Mouse (Mus musculus): ENCODE data around the gene Nphp4. TPM values are rescaled to one million over a fixed set of nuclear protein-coding genes. Genes with fewer than 3 reads are reported as not detected.

Gene Nphp4
- polyA plus RNA-seq, 1 experiment, result 2.3 TPM

DNA sequence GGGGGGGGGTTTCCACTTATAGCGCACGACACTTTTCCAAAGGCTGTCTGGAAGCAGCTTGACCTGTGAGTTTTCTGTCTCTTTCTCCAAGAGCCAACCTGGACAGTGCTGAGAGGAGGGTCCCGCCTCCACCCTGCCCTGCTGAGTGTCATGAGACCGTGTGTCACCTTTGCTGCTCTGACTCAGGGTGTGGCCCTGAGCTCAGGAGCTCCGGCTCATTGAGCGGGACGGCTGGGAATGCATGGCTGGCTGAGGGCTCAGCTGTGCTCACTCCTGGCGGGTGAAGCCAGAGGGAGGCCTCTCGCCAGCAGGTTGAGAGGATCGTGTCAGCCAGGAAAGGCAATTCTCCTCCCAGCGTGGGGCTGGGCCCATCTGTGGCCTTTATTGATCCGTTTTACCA lies 97.8 kb downstream of the Nphp4 start:
- H3K27me3 ChIP-seq (ENCODE audit: control insufficient read depth, insufficient read depth, insufficient read length), result no peaks in the 10 kb centered on the region
- no peak overlapping the region for H3ac ChIP-seq (ENCODE audit: control insufficient read depth, insufficient read length)
- H3K4me3 ChIP-seq, result no peak overlapping the region
- H3K79me2 ChIP-seq (ENCODE audit: control insufficient read depth, insufficient read depth), result no peaks in the 10 kb centered on the region
- no peak for TF ChIP-seq CEBPB (IDR thresholded peaks at IDR 0.05; ENCODE audit: insufficient read depth, poor library complexity, severe bottlenecking)
- no peak for TF ChIP-seq TCF3 (IDR thresholded peaks at IDR 0.05; ENCODE audit: insufficient read length, low read depth)
- no peak for TF ChIP-seq POLR2A (IDR thresholded peaks at IDR 0.05; ENCODE audit: insufficient read length, low read depth)
- no peak for TF ChIP-seq MAX (IDR thresholded peaks at IDR 0.05; ENCODE audit: low read depth)
- TF ChIP-seq USF1 (IDR thresholded peaks at IDR 0.05; ENCODE audit: low read depth), result no peak
- TF ChIP-seq MYOD1 (IDR thresholded peaks at IDR 0.05; ENCODE audit: control insufficient read depth in 1 of 3, insufficient read length in 2 of 3, low read depth in 2 of 3), result no peak
- no peak for TF ChIP-seq MYOG (IDR thresholded peaks at IDR 0.05; ENCODE audit: control insufficient read depth in 1 of 3, insufficient read depth in 1 of 3, insufficient read length in 2 of 3, low read depth in 2 of 3)
- no peak for TF ChIP-seq REST (IDR thresholded peaks at IDR 0.05; ENCODE audit: insufficient read depth, insufficient read length)
- TF ChIP-seq TCF12 (IDR thresholded peaks at IDR 0.05; ENCODE audit: insufficient read depth, poor library complexity, severe bottlenecking), result no peak
- no peak for TF ChIP-seq E2F4 (IDR thresholded peaks at IDR 0.05; ENCODE audit: insufficient read depth)
- TF ChIP-seq POLR2AphosphoS2 (IDR thresholded peaks at IDR 0.05; ENCODE audit: insufficient read length, low read depth), result no peak
- TF ChIP-seq SRF (IDR thresholded peaks at IDR 0.05; ENCODE audit: control insufficient read depth, insufficient read length, low read depth), result no peak
- no peaks in the 10 kb centered on the region for H3K36me3 ChIP-seq (ENCODE audit: control insufficient read depth, insufficient read depth)
- H3K4me2 ChIP-seq (ENCODE audit: low read depth), result no peak overlapping the region

GRCm38 (mm10) chr4:152576826-152577225 lies 100.3 kb downstream of the Nphp4 start:
- Histone ChIP-seq H3K36me3 (ENCODE audit: control insufficient read depth, insufficient read depth) (no peaks in the 10 kb centered on the region), H3K4me3 (no peak overlapping the region), H3K79me2 (ENCODE audit: control insufficient read depth, insufficient read depth) (no peaks in the 10 kb centered on the region), H3ac (ENCODE audit: control insufficient read depth, insufficient read length) (no peak overlapping the region), H3K27me3 (ENCODE audit: control insufficient read depth, insufficient read depth, insufficient read length) (no peaks in the 10 kb centered on the region), H3K4me2 (ENCODE audit: low read depth) (no peak overlapping the region)
- no peak for TF ChIP-seq CEBPB (IDR thresholded peaks at IDR 0.05; ENCODE audit: insufficient read depth, poor library complexity, severe bottlenecking)
- TF ChIP-seq TCF12 (IDR thresholded peaks at IDR 0.05; ENCODE audit: insufficient read depth, poor library complexity, severe bottlenecking), result no peak
- no peak for TF ChIP-seq TCF3 (IDR thresholded peaks at IDR 0.05; ENCODE audit: insufficient read length, low read depth)
- TF ChIP-seq REST (IDR thresholded peaks at IDR 0.05; ENCODE audit: insufficient read depth, insufficient read length), result no peak
- TF ChIP-seq USF1 (IDR thresholded peaks at IDR 0.05; ENCODE audit: low read depth), result no peak
- TF ChIP-seq SRF (IDR thresholded peaks at IDR 0.05; ENCODE audit: control insufficient read depth, insufficient read length, low read depth), result no peak
- no peak for TF ChIP-seq POLR2AphosphoS2 (IDR thresholded peaks at IDR 0.05; ENCODE audit: insufficient read length, low read depth)
- no peak for TF ChIP-seq MYOG (IDR thresholded peaks at IDR 0.05; ENCODE audit: control insufficient read depth in 1 of 3, insufficient read depth in 1 of 3, insufficient read length in 2 of 3, low read depth in 2 of 3)
- no peak for TF ChIP-seq MYOD1 (IDR thresholded peaks at IDR 0.05; ENCODE audit: control insufficient read depth in 1 of 3, insufficient read length in 2 of 3, low read depth in 2 of 3)
- TF ChIP-seq MAX (IDR thresholded peaks at IDR 0.05; ENCODE audit: low read depth), result no peak
- no peak for TF ChIP-seq POLR2A (IDR thresholded peaks at IDR 0.05; ENCODE audit: insufficient read length, low read depth)
- no peak for TF ChIP-seq E2F4 (IDR thresholded peaks at IDR 0.05; ENCODE audit: insufficient read depth)

DNA sequence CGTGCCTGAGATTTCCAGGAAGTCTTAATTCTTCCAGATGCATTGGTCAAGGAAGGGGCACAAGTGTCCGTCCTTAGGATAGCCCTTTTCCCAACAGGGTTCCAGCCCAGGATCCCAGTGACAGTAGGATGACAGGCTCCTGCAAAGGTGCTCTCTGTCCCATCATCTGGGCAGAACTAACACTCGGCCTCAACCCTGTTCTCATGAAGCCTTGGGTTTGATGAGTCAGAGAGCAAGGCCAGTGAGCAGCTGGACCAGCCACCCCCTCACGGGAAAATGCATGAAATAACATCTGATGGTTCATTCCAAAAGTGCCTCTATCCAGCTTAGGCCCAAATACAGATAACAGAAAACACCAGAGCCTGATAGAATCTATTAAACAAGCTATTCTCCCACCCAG lies 103.5 kb downstream of the Nphp4 start:
- H3K4me2 ChIP-seq (ENCODE audit: low read depth), result no peak overlapping the region
- no peaks in the 10 kb centered on the region for H3K79me2 ChIP-seq (ENCODE audit: control insufficient read depth, insufficient read depth)
- H3ac ChIP-seq (ENCODE audit: control insufficient read depth, insufficient read length), result no peak overlapping the region
- TF ChIP-seq REST (IDR thresholded peaks at IDR 0.05; ENCODE audit: insufficient read depth, insufficient read length), result no peak
- TF ChIP-seq POLR2AphosphoS2 (IDR thresholded peaks at IDR 0.05; ENCODE audit: insufficient read length, low read depth), result no peak
- TF ChIP-seq CEBPB (IDR thresholded peaks at IDR 0.05; ENCODE audit: insufficient read depth, poor library complexity, severe bottlenecking), result no peak
- TF ChIP-seq POLR2A (IDR thresholded peaks at IDR 0.05; ENCODE audit: insufficient read length, low read depth), result no peak
- TF ChIP-seq E2F4 (IDR thresholded peaks at IDR 0.05; ENCODE audit: insufficient read depth), result no peak
- no peak for TF ChIP-seq MYOG (IDR thresholded peaks at IDR 0.05; ENCODE audit: control insufficient read depth in 1 of 3, insufficient read depth in 1 of 3, insufficient read length in 2 of 3, low read depth in 2 of 3)
- TF ChIP-seq SRF (IDR thresholded peaks at IDR 0.05; ENCODE audit: control insufficient read depth, insufficient read length, low read depth), result no peak
- TF ChIP-seq TCF12 (IDR thresholded peaks at IDR 0.05; ENCODE audit: insufficient read depth, poor library complexity, severe bottlenecking), result no peak
- no peak for TF ChIP-seq MAX (IDR thresholded peaks at IDR 0.05; ENCODE audit: low read depth)
- no peak for TF ChIP-seq MYOD1 (IDR thresholded peaks at IDR 0.05; ENCODE audit: control insufficient read depth in 1 of 3, insufficient read length in 2 of 3, low read depth in 2 of 3)
- TF ChIP-seq TCF3 (IDR thresholded peaks at IDR 0.05; ENCODE audit: insufficient read length, low read depth), result no peak
- TF ChIP-seq USF1 (IDR thresholded peaks at IDR 0.05; ENCODE audit: low read depth), result no peak
- no peak overlapping the region for H3K4me3 ChIP-seq
- no peaks in the 10 kb centered on the region for H3K27me3 ChIP-seq (ENCODE audit: control insufficient read depth, insufficient read depth, insufficient read length)
- no peaks in the 10 kb centered on the region for H3K36me3 ChIP-seq (ENCODE audit: control insufficient read depth, insufficient read depth)

DNA sequence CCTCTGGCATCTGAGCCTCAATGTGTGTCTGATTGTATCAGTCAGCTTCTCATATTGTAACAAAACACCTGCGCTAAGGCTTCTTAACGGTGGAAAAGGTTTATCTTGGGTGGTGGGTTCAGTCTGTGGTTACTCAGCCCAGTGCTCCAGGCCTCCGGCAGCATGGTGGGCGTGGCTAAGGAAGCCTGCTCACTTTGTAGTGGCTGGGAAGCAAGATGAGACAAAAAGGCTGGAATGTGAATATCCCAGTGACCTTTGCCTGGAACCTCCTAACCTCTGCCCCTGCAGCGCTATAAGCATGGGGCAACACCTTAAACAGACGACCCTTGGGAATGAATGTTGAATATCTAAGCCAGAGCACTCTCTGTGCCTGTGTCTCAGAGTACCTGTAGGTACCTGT lies 105.7 kb downstream of the Nphp4 start:
- TF ChIP-seq SRF (IDR thresholded peaks at IDR 0.05; ENCODE audit: control insufficient read depth, insufficient read length, low read depth), result no peak
- no peak for TF ChIP-seq USF1 (IDR thresholded peaks at IDR 0.05; ENCODE audit: low read depth)
- TF ChIP-seq REST (IDR thresholded peaks at IDR 0.05; ENCODE audit: insufficient read depth, insufficient read length), result no peak
- TF ChIP-seq MYOD1 (IDR thresholded peaks at IDR 0.05; ENCODE audit: control insufficient read depth in 1 of 3, insufficient read length in 2 of 3, low read depth in 2 of 3), result no peak
- TF ChIP-seq TCF12 (IDR thresholded peaks at IDR 0.05; ENCODE audit: insufficient read depth, poor library complexity, severe bottlenecking), result no peak
- no peak for TF ChIP-seq MYOG (IDR thresholded peaks at IDR 0.05; ENCODE audit: control insufficient read depth in 1 of 3, insufficient read depth in 1 of 3, insufficient read length in 2 of 3, low read depth in 2 of 3)
- no peak for TF ChIP-seq E2F4 (IDR thresholded peaks at IDR 0.05; ENCODE audit: insufficient read depth)
- no peak for TF ChIP-seq MAX (IDR thresholded peaks at IDR 0.05; ENCODE audit: low read depth)
- no peak for TF ChIP-seq POLR2AphosphoS2 (IDR thresholded peaks at IDR 0.05; ENCODE audit: insufficient read length, low read depth)
- TF ChIP-seq POLR2A (IDR thresholded peaks at IDR 0.05; ENCODE audit: insufficient read length, low read depth), result no peak
- no peak for TF ChIP-seq CEBPB (IDR thresholded peaks at IDR 0.05; ENCODE audit: insufficient read depth, poor library complexity, severe bottlenecking)
- TF ChIP-seq TCF3 (IDR thresholded peaks at IDR 0.05; ENCODE audit: insufficient read length, low read depth), result no peak
- H3K4me3 ChIP-seq, result no peak overlapping the region
- H3K27me3 ChIP-seq (ENCODE audit: control insufficient read depth, insufficient read depth, insufficient read length), result no peaks in the 10 kb centered on the region
- H3ac ChIP-seq (ENCODE audit: control insufficient read depth, insufficient read length), result no peak overlapping the region
- no peaks in the 10 kb centered on the region for H3K79me2 ChIP-seq (ENCODE audit: control insufficient read depth, insufficient read depth)
- no peaks in the 10 kb centered on the region for H3K36me3 ChIP-seq (ENCODE audit: control insufficient read depth, insufficient read depth)
- H3K4me2 ChIP-seq (ENCODE audit: low read depth), result no peak overlapping the region

All from myocyte (in vitro differentiated cells).